22 mouse cellular contexts compared by ENCODE assay signal in genomic region chr15:61535644-61536331, GRCm38 (mm10).
DNase-seq lines count a peak whose midpoint lies in the region; ATAC-seq lines count a peak whose summit lies in the region.
"Had no signal": no experiment of that assay in that cellular context is flagged by ENCODE, and none has a peak within 500 bp of the region (broad histone marks: within the 10 kb centered on the region; RNA-seq: fewer than 3 reads in every experiment).

No protein-coding gene starts in this region.

- H3K4me3 ChIP-seq in heart, embryonic 11.5 days (ENCODE audit: low read depth, low read length): no peak overlapping the region
- H3K4me3 ChIP-seq in intestine, embryonic 16.5 days (ENCODE audit: low read length): no peak overlapping the region
- no peak overlapping the region for H3K4me3 ChIP-seq in midbrain, embryonic 11.5 days (ENCODE audit: low read depth, low read length)
- H3K4me3 ChIP-seq in hindbrain, embryonic 14.5 days (replicated peaks; ENCODE audit: low read length): no peak overlapping the region
- H3K4me3 ChIP-seq: erythroblast, embryonic 14.5 days; hindbrain, embryonic 15.5 days; left cerebral cortex, adult 2 months; liver, embryonic 12.5 days; lung, embryonic 15.5 days; midbrain, embryonic 15.5 days had no signal

- ATAC-seq in heart, embryonic 11.5 days (replicated peaks; ENCODE audit: insufficient number of reproducible peaks, low FRiP score, low TSS enrichment): no peak
- peak; percentile 66 for ATAC-seq in intestine, embryonic 16.5 days
- ATAC-seq in midbrain, embryonic 11.5 days (ENCODE audit: low FRiP score): no peak
- ATAC-seq in hindbrain, embryonic 14.5 days (ENCODE audit: low FRiP score): no peak
- ATAC-seq: forebrain, embryonic 16.5 days; liver, embryonic 12.5 days; midbrain, embryonic 15.5 days had no signal

- H3K27ac ChIP-seq in heart, embryonic 11.5 days (ENCODE audit: low read depth, low read length): peak overlapping the region; percentile 12; the same call in 1 of the 2 replicates
- H3K27ac ChIP-seq in intestine, embryonic 16.5 days (ENCODE audit: low read length): no peak overlapping the region
- no peak overlapping the region for H3K27ac ChIP-seq in midbrain, embryonic 11.5 days (ENCODE audit: low read depth, low read length)
- H3K27ac ChIP-seq in hindbrain, embryonic 14.5 days: no peak overlapping the region
- H3K27ac ChIP-seq: hindbrain, embryonic 15.5 days; left cerebral cortex, adult 2 months; liver, embryonic 12.5 days; lung, embryonic 15.5 days; midbrain, embryonic 15.5 days had no signal

- H3K4me2 ChIP-seq in heart, embryonic 11.5 days: no peak overlapping the region
- no peak overlapping the region for H3K4me2 ChIP-seq in intestine, embryonic 16.5 days (ENCODE audit: low read depth, low read length)
- no peak overlapping the region for H3K4me2 ChIP-seq in midbrain, embryonic 11.5 days
- no peak overlapping the region for H3K4me2 ChIP-seq in hindbrain, embryonic 14.5 days (replicated peaks)
- H3K4me2 ChIP-seq: hindbrain, embryonic 15.5 days; liver, embryonic 12.5 days; lung, embryonic 15.5 days; midbrain, embryonic 15.5 days had no signal

- no peaks in the 10 kb centered on the region for H3K27me3 ChIP-seq in heart, embryonic 11.5 days (ENCODE audit: control insufficient read depth, insufficient read depth, low read length)
- no peaks in the 10 kb centered on the region for H3K27me3 ChIP-seq in intestine, embryonic 16.5 days (replicated peaks; ENCODE audit: control insufficient read depth, insufficient read depth, low read length)
- no peaks in the 10 kb centered on the region for H3K27me3 ChIP-seq in midbrain, embryonic 11.5 days (ENCODE audit: control insufficient read depth, insufficient read depth, low read length)
- no peaks in the 10 kb centered on the region for H3K27me3 ChIP-seq in hindbrain, embryonic 14.5 days (ENCODE audit: control insufficient read depth, insufficient read depth, low read length)
- H3K27me3 ChIP-seq: CH12.LX; hindbrain, embryonic 15.5 days; liver, embryonic 12.5 days; lung, embryonic 15.5 days; midbrain, embryonic 15.5 days had no signal

- DNase-seq in heart, postnatal 36 days: no peak
- DNase-seq in retina, embryonic 14.5 days (ENCODE audit: low spot score): peak; percentile 2
- no peak for DNase-seq in retina, postnatal 1 day
- DNase-seq in Muller cell, postnatal 12 days (ENCODE audit: inconsistent ontology term): no peak
- DNase-seq in midbrain, embryonic 11.5 days (ENCODE audit: low spot score, missing footprints): no peak
- no peak for DNase-seq in hindbrain, embryonic 14.5 days (ENCODE audit: low spot score)
- DNase-seq: cerebellum, adult 9-11 months; embryo, embryonic 11 days; kidney, adult 18-20 months; kidney, postnatal 10 days; right cerebral cortex, adult 18-20 months; thymus, postnatal 25 days had no signal

- H3K9me3 ChIP-seq in heart, embryonic 11.5 days (replicated peaks; ENCODE audit: control insufficient read depth, low read length): no peaks in the 10 kb centered on the region
- no peaks in the 10 kb centered on the region for H3K9me3 ChIP-seq in intestine, embryonic 16.5 days (ENCODE audit: control insufficient read depth, low read length)
- H3K9me3 ChIP-seq in midbrain, embryonic 11.5 days (ENCODE audit: control insufficient read depth, low read length): no peaks in the 10 kb centered on the region
- H3K9me3 ChIP-seq in hindbrain, embryonic 14.5 days (ENCODE audit: control insufficient read depth, low read length): no peaks in the 10 kb centered on the region
- H3K9me3 ChIP-seq: hindbrain, embryonic 15.5 days; liver, embryonic 12.5 days; lung, embryonic 15.5 days; midbrain, embryonic 15.5 days had no signal

- H3K36me3 ChIP-seq in heart, embryonic 11.5 days (ENCODE audit: control insufficient read depth, insufficient read depth, low read length): no peaks in the 10 kb centered on the region
- H3K36me3 ChIP-seq in intestine, embryonic 16.5 days (ENCODE audit: control insufficient read depth, insufficient read depth, low read length): no peaks in the 10 kb centered on the region
- H3K36me3 ChIP-seq in midbrain, embryonic 11.5 days (ENCODE audit: control insufficient read depth, insufficient read depth, low read length): no peaks in the 10 kb centered on the region
- no peaks in the 10 kb centered on the region for H3K36me3 ChIP-seq in hindbrain, embryonic 14.5 days (replicated peaks; ENCODE audit: control insufficient read depth, insufficient read depth)
- H3K36me3 ChIP-seq: hindbrain, embryonic 15.5 days; liver, embryonic 12.5 days; lung, embryonic 15.5 days; midbrain, embryonic 15.5 days had no signal

- H3K9ac ChIP-seq in heart, embryonic 11.5 days (ENCODE audit: low read depth, low read length): no peak overlapping the region
- no peak overlapping the region for H3K9ac ChIP-seq in intestine, embryonic 16.5 days (ENCODE audit: low read depth, low read length)
- H3K9ac ChIP-seq in midbrain, embryonic 11.5 days (ENCODE audit: low read length): no peak overlapping the region
- H3K9ac ChIP-seq in hindbrain, embryonic 14.5 days: no peak overlapping the region
- H3K9ac ChIP-seq: hindbrain, embryonic 15.5 days; liver, embryonic 12.5 days; lung, embryonic 15.5 days; midbrain, embryonic 15.5 days had no signal

- WGBS in heart, embryonic 11.5 days (ENCODE audit: insufficient replicate concordance): 38% methylated on average over 6 of the region's 6 CpGs
- 28% methylated on average over 6 of the region's 6 CpGs for WGBS in intestine, embryonic 16.5 days
- WGBS in midbrain, embryonic 11.5 days: 49% methylated on average over 6 of the region's 6 CpGs
- 51% methylated on average over 6 of the region's 6 CpGs for WGBS in hindbrain, embryonic 14.5 days

- intact Hi-C loops in heart, postnatal 36 days (cut with DNase I): no loop called here

- peaks cover 10% of the 10 kb centered on the region for H3K4me1 ChIP-seq in heart, embryonic 11.5 days (ENCODE audit: control insufficient read depth, insufficient read depth, low read length)
- peaks cover under 1% of the 10 kb centered on the region; the same call in 1 of the 2 replicates for H3K4me1 ChIP-seq in intestine, embryonic 16.5 days (ENCODE audit: control insufficient read depth, insufficient read depth, low read length)
- 0 out of 2 replicates have a peak, but pooled peaks cover 2% of the 10 kb centered on the region for H3K4me1 ChIP-seq in midbrain, embryonic 11.5 days (ENCODE audit: control insufficient read depth, insufficient read depth, low read length)
- H3K4me1 ChIP-seq in hindbrain, embryonic 14.5 days (replicated peaks; ENCODE audit: control insufficient read depth, insufficient read depth, low read length): 0 out of 2 replicates have a peak, but pooled peaks cover 4% of the 10 kb centered on the region
- H3K4me1 ChIP-seq: hindbrain, embryonic 15.5 days; liver, embryonic 12.5 days had no signal
